Mouse (Mus musculus): ENCODE data around the gene Olfr447.

DNA sequence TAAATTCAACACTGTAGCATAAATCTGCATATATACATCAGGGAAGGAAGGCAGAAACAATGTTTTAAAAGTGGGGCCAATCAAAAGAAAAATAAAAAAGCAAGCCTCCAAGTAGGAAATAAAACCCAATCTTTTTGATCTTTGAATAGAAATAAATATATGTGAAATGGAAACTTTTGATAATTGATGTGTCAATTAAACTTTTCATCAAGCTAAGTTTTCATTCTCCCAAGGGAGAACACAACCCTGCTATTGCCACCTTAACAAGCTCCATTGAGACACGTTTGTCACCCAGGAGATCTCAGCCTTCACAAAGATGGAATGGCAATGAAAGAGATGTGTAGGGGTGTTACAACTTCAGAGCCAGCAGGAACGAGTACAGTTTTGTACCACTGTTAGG is 12.4 kb downstream of the Olfr447 start, which contains the start of gene Olfr446:
- no peak for TF ChIP-seq EP300 (optimal IDR thresholded peaks at IDR 0.05)
- no peak for TF ChIP-seq CTCF (IDR thresholded peaks at IDR 0.05; ENCODE audit: low read depth)
